Mouse (Mus musculus): ENCODE measurements around the gene Elob.

Elob gene

DNA sequence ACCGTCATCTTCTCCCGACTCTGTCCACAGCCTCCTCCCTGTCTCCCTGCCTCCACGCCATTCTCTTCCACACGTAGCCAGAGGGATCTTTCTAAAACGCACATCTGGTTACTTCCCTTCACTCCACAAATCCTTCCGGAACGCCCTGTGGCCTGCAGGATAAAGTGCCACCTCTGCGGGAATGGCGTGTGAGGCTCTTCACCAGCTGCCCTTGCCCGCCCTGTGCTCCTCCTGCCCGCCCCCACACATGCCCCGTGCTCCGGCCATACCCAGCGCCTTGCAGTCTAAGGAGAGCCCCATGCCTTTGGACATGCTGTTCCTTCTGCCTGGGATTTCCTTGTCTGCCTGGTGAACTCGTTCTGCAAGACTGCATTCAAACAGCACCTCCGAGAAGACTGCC lies 5.9 kb downstream of the Elob start:
- no peak for DNase-seq

DNA sequence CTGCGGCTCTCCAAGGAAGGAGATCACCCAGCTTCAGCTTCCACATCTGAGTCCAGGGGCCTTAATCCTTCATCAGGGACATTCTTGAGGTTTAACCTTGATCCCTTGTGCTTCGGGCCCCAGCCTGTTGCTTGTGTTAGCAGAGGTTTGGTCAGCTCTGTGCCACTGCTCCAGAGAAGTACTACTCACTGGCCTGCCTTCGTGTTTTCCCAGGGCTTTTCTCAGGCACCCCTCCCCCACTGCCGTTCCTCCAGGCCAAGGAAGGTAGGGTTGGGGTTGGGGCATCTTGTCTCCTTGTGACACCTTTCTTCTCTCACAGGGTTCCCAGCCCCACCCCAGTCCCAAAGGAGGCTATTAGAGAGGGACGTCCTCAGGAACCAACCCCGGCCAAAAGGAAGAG lies 6.8 kb downstream of the Elob start:
- no peak for DNase-seq

DNA sequence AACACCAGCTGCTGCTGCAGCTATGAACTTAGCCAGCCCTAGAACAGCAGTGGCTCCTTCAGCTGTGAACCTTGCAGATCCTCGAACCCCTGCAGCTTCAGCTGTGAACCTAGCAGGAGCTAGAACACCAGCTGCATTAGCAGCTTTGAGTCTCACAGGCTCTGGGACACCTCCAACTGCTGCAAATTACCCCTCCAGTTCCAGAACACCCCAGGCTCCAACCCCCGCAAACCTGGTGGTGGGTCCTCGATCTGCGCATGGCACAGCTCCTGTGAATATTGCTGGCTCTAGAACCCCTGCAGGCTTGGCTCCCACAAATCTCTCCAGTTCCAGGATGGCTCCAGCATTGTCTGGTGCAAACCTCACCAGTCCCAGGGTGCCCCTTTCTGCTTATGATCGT lies 8.2 kb downstream of the Elob start:
- no peak for DNase-seq

DNA sequence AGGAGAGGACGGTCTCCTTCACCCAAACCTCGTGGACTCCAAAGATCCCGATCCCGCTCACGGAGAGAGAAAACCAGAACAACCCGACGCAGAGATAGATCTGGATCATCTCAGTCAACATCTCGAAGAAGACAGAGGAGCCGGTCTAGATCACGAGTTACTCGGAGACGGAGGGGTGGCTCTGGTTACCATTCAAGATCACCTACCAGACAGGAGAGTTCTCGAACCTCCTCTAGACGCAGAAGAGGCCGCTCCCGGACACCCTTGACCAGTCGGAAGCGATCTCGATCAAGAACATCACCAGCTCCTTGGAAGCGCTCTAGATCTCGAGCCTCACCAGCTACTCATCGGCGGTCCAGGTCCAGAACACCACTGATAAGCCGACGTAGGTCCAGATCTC lies 9.7 kb downstream of the Elob start:
- DNase-seq = no peak

DNA sequence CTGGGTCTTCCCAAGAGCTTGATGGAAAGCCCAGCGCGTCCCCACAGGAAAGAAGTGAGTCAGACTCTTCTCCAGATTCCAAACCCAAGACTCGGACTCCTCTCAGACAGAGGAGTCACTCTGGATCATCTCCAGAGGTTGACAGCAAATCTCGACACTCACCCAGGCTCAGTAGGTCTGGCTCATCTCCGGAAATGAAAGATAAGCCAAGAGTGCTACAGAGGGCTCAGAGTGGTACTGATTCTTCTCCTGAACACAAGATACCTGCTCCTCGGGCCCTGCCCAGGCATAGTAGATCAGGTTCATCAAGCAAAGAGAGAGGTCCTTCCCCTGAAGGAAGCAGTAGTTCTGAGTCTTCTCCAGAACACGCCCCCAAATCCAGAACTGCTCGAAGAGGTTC lies 10.4 kb downstream of the Elob start:
- no peak for DNase-seq

DNA sequence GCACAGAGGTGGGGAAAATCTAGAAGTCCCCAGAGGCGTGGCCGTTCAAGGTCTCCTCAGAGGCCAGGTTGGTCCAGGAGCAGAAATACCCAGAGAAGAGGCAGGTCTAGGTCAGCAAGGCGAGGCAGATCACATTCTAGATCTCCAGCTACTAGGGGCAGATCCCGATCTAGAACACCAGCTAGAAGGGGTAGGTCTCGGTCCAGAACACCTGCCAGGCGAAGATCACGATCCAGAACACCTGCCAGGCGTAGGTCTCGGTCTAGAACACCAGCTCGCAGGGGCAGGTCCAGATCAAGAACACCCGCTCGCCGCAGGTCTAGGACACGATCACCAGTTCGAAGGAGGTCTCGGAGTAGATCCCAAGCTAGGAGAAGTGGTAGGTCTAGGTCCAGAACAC lies 13.3 kb downstream of the Elob start:
- DNase-seq = no peak

DNA sequence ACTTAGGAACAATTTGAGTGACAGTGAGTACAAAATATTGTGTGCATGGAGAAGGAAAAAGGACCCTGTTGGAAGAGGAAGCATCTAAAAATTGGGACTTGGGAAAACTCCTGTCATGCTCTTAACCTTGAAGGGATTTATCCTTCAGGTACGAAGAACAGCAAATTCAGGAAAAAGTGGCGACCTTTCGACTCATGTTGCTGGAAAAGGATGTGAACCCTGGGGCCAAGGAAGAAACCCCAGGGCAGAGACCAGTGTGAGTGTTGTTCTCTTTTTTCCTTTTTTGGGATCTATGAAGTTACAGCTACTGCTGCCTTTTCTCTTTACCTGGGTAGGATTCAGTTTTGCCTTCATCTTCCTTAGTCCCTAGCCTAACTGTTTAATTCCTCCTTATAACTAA lies 21.0 kb downstream of the Elob start:
- no peak for DNase-seq

DNA sequence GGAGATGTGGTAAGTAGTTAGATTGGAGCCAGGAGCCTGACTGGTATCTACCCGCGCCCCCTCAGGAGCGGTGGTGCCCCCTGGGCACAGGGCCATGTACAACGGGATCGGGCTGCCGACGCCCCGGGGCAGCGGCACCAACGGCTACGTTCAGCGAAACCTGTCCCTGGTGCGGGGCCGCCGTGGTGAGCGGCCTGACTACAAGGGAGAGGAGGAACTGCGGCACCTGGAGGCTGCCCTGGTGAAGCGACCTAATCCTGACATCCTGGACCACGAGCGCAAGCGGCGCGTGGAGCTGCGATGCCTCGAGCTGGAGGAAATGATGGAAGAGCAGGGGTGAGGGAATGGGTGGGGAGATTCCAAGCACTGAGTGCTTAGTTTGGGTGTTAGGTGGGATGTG lies 22.1 kb downstream of the Elob start:
- no peak for DNase-seq

DNA sequence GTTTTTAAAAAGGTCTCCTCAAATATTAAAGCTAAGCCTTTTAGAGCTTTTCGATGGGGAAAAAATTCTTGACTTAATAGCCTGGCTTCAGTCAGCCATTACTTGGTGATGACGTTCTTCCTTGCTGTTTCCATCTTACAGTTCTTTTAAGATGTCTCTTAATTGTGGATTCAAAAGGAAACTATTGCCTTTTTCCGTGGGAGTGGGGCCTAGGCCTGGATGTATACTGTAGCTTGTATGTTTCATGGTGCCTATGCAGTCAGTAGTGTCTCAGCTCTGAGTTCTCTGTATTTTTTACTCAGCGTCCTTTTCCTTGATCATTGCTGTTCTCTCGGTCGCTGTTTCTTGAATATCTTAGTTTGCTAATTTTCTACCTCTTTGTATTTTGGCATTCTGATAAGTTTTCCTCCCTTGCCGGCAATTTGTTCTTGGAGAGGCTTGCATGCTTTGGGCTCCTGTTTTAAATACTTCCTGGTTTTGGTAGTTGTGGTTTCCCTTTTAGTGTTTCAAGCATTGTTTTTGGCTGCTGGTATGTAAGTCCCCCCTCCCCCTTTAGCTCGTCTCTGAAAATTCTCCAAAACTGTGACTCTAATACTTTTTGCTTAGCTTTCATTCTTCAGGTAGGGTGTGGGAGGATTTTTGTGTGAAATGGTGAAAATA lies 24.4 kb downstream of the Elob start:
- DNase-seq = no peak

DNA sequence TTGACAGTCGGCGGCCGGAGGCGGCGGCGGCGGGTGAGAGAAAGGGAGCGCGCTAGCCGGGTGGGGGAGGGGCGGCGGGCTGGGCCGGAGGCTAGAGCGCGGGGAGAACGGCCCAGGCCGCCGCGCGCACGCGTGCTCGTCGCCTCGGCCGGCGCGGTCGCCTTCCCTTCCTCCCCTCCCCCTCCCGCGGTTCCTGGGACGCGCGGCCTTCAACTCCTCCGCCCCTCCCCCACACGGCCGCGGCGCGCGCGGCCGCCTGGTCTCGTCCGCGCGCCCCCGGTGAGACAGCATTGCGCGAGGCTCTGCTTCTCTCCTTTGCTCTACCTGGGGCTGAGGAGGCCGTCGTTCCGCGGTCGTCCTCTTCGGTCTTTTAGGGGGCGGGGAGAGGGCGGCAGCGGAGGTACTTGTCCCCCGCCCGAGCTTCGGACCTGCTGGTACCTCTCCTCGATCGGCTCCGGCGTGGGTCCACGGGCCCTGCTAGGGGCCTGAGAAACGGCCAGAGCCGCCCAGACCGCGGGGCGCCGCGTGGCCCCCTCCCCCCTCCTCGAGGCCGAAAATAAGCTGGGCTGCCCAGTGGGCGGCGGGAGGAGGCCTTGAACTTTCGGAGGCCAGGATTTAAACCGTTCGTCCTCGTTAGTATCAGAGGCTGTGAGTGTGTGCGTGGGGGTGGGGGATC lies 25.4 kb downstream of the Elob start:
- peak; percentile 87 for DNase-seq

DNA sequence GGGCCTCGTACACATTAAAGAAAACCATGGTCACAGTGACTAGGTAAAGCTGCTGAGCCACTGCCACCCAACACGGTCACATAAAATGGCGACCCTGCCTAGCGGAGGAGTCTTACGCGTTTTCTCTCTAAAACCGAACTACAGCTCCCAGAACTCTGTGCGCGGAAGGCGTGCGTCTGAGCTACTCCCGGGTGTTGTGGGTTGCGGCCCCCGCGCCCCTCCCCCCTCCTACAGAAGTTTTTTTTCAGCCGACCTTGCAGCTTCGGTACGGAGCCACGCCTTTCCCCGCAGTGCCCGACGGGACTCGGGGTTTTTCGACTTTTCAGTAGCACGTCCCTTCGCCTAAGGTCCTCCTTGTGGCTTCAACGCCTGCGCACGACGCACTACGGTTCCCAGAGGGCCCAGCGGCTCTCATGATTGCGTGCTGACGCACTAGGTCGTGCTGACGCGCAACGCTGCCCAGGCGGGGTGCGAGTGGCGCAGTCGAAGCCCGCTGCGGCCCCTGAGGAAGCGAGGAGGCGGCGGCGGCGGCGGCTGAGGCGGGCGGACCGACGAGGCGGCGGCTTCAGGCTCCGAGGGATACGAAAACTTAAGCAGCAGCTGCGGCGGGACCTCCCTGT lies 26.1 kb downstream of the Elob start:
- peak; percentile 97 for DNase-seq

DNA sequence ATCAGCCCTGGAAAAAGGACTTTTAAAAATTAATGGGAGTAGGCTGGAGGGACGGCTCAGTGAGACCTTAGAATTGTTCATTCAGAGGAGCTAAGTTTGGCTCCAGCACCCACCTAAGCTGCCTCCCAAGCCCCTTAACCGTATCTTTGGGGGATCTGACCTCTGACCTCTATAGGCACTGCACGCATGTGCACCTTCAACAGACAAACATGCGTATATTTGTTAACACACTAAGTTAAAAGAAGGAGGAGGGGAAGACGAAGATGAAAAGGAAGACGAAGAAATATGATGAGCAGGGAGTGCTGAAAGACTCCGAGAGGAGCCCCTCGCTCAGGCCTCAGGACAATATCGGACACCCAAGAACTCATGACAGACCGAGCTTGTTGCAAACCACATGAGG lies 27.3 kb downstream of the Elob start:
- no peak for DNase-seq

DNA sequence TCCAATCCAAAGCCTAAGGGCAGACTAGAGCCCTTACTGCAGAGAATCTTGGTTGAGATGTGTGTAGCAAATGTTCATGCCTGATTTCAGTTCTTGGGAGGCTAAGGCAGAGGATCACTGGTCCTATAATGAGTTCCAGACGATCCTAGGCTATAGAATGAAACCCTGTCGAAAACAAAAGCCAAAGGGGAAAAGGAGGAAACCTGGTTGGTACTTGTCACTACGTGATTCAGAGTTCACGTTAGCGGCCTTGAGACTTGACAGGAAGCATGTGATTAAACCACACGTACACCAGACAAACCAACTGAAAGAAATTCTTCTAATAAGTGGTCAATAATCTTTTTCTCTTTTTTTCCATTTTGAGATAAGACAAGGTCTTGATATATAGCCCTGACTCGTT lies 31.6 kb downstream of the Elob start:
- DNase-seq = no peak

DNA sequence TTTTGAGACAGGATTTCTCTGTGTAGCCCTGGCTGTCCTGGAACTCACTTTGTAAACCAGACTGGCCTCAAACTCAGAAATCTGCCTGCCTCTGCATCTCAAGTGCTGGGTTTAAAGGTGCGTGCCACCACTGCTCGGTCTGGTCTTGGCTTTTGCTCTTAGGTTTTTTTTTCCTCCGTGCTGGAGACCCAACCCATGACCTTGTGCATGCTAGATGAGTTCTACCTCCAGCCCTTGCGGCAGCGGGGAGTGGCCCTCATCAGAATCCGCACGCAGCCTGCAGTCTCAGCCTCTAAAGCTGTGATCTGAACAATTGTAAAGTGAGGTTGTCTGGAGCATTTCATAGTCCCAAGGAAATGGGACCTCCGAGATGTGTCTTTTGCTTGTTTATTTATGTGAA lies 33.6 kb downstream of the Elob start:
- DNase-seq = no peak

DNA sequence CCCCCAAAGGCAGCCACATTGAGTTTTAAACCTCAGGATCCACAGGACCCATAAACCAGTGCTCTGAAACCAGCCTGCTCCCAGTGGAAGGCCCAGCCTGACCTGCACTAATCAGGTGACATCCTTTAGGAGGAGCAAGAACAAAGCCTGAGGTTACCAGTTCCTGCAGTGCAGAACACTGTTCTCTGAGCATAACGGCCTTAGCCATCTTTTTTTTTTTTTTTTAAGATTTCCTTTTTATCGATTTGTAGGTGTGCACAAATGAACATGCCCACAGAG lies 37.9 kb downstream of the Elob start:
- peak; percentile 30 for DNase-seq

DNA sequence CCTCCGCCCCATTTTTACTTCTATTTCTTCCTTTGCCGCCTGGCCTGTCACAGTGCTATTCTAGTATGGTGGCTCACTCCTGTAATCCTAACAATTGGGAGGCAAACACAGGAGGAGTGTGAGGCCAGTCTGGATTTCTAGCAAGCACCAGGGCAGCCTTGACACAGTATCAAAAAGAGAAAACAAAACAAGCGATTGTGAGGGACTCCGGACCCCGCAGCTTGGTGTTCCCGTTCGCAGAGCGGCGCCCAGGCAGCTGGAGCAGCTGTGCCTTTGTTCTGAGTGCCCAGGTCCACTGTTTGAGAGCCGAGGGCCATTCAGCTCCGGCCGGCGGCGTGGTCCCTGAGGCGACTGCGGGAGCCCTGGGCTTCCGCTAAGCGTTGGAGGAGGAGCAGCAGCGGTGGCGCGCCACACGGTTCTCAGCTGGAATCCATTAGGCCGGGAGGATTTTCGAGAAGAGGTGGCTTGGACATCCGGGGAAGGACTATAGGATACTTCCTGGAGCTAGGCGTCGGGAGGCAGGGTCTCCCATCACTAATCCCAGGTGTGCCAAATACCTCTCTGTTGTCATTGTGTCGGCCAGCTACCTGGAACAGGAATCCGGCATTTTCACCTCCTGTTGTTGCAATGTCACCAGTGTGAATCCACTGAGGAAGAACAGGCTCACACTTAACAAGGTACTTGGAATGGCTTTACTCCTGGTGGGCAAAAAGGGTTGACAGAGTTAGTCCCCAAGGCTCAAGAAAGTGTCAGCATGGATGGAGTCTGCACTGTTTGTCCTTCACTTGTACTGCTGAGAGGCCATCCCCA lies 38.5 kb downstream of the Elob start, which contains the start of gene Srrm2:
Srrm2 (plus strand) TSS at position 264 of the 810 bp plus-strand sequence.
- peak; percentile 52 for DNase-seq

DNA sequence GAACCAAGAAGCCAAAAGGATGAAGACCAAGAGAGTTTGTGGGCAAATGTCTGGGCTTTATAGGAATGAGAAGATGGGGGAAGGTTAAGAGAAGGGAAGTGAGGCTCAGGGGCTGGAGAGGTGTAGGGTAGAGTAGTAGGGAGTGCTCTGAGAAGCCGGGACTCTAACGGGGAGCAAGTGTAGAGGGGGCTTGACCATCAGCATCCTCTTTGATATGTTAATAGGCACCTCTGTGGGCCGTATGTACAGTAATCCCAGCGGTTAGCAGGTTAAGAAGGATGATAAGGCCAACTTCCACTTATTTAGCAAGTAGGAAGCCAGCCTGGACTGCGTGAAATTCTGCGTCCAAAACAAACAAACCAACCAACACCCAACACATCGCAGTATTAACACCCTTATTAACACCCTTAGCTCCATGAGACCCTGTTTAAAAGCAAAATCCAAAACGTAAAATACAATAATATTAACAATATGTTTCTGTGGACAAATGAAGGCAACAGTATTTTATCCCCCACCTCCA lies 39.1 kb downstream of the Elob start:
- no peak for DNase-seq

DNA sequence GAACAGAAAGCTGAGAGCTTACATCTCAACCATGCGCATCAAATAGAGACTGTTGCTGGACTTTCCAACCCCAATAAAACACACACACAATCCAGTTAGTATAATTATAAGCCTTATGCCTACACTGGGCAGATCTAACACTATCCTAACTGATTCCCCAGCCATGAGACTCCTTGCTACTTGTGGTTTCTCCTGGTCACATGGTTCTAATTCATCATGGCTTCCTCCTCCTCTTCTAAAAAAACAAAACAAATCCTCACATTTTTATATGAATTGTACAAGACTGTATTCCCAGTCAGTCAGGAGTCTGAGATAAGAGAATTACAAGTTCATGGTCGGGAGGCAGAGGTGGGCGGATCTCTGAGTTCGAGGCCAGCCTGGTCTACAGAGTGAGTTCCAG lies 40.0 kb downstream of the Elob start:
- DNase-seq = no peak

DNA sequence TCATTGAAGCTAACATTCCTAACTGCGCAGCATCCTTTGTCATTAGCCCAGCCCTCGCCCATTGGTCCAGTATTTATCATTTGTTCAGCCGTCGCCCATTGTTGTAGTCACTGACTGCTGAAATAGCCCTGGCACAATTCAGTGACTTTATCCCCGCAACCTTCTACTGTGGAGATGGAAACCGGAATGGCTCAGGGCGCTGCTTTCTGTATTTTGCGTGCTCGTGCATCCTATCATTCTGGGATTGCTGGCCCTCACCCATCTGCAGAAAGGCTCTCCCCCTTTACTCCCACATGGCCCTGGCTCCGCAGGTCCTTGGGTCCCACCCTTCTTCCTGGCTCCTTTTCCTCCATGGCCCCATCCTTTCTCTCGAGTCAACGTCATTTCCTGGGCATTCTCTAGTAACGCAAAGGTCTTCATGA lies 42.4 kb downstream of the Elob start:
- no peak for DNase-seq

DNA sequence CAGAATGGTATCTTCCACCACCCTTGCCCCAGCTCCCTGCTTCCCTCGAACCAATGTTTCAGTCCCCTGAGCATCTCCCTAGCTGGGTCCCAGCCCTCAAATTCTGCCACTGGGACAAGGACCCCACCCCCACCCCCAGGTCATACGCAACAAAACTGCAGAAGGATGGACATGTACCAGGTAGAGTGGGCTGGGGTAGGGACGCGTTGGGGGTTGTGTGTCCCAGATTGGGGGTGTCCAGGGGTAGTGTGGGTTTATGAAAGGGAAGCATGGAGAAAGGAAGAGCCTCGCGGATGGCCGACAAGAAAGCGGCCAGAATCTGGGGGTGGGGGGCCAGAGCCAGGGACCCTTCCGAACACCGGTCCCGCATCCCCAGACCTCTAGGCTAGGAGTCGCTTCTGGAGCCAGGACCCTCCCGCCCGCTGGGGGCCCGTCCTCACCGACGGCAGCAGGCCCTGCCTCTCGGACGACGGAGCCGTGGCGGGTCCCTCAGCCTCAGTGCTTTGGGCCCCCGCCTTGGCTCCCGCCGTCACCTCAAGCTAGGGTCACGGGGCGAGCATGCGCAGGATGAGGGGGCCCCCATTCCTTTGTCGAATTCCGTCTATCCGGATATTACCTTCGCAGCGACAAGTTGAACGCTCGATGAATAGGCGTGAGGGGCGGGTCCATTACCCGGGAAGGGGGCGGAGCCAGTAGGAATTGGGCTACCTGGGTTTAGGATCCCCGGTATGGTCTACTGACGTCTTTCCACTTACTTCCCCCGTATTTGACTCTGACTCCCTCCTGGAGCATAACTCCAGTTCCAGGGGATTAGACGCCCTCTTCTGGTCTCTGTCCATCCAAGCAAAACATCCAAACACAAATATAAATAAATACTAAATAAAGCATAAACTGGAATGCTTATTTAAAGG lies 43.1 kb downstream of the Elob start, which contains the start of gene Flywch2:
Flywch2 (minus strand) TSS at position 521 of the 911 bp plus-strand sequence.
- DNase-seq = peak; percentile 80

DNA sequence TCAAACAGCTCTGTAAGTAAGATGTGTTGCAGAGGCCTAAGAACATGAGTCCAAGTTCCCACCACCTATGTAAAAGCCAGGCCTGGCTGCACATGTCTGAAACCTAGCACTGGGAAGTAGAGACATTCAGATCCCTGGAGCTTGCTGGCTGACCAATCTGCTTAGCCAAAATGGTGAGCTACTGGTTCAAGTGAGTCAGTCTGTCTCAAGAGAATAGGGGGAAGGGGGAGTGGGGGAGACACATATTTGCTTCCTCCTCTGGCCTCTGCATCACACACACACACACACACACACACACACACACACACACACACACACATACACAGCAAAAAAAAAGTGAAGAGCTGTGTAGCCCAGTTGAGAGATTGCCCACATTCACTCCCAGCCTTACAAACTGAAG lies 45.6 kb downstream of the Elob start:
- DNase-seq = no peak

DNA sequence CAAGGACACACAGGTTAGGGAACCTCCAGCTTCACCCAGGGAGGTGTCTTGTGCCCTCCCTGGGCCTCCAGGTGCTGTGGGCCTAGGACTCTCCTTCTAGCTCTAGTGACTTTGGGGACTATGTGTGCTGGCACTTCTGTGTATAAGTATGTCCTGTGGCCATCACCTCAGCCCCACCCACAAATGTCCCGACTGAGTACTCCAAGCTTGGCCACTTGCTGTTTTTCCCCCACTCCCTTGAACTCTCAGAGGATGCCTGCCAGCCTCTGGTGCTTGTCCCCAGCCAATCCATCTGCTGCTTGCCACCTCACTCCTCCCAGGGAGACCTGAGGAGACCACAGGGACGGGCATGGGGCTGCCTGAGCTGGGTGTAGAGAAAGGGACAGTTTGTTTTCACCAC lies 50.5 kb downstream of the Elob start:
- DNase-seq = no peak

Data from thymus, postnatal 14 days (tissue).